Mouse (Mus musculus): ENCODE data around the gene Prkra.
A peak's percentile ranks its signal among the peaks of the same experiment; 100 is the strongest.

Gene Prkra

DNA sequence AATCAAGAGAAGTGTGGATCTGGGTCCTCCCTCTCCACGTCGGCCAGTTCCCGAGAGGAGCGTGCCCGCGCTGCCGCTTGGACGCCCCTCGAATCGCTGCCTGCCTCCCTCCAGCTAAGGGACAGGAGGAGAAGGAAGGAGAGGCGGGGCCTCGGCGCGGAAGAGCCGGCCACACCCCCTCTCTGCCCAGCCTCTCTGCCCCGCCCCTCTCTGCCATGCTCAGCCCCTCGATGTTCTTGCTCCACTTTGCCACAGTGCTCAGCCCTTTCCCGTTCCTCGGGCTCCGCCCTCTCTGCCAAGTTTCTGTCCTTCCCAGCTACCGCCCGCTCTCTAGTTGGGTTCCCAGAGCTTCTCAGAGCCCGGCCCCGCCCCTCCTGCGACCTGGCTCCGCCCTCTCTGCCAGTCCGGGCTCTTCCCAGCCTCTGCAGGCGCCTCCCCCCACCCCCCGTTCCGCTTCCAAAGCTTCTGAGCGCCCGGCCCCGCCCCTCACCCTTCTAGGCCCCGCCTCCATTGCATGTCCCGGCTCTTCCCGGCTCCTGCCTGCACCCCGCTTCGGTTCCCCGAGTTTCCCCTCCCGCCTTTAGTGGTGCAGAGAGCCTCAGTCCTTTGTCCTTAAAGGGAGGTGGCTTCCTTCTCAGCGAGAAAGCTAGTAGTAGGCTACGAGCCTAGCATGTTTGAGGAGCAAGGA lies at the start of gene Prkra, which contains the start of gene Pjvk:
Gene Prkra, minus strand, starts transcription at position 133 of the 688 bp plus-strand sequence.
Gene Pjvk, plus strand, starts transcription at position 594 of the 688 bp plus-strand sequence.
- 0 out of 2 replicates have a peak, but pooled peaks have one; percentile 3 for TF ChIP-seq GATA4 (IDR thresholded peaks at IDR 0.05; ENCODE audit: insufficient replicate concordance, low read length)

DNA sequence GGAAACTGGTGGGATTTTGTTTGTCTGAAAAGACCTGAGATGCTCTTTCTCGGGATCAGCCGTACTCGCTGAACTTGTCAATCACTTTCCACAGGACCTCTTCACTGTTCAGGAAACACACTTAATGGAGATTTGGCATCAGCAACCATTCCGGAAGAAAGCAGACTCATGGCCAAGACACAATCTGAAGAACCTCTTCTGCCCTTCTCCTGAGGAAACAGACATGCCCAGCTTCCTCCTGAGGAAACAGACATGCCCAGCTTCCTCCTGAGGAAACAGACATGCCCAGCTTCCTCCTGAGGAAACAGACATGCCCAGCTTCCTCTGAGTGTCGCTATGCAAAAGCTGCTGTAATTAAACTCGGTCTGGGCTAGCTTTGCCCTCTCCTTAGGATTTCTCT lies 47.5 kb upstream of the Prkra start:
- TF ChIP-seq GATA4 (IDR thresholded peaks at IDR 0.05; ENCODE audit: insufficient replicate concordance, low read length): peak; percentile 52; the same call in 1 of the 2 replicates

DNA sequence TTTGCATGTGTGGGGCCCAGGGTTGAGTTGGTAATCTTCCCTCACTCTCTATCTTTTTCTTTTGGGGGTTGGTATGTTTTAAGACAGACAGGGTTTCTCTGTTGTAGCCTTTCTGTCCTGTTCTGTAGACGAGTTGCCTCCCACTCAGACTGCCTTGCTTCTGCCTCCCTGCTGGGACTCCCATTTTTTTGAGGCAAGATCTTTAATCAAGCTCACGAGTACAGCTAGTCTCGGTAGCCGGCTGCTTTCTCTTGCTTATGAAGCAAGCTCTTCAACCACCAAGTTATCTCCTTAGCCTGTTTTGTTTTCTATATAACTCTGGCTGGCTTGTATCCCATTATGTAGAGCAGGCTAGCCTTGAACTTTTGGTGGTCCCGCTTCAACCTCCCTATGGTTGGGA lies 46.0 kb upstream of the Prkra start:
- no peak for TF ChIP-seq GATA4 (IDR thresholded peaks at IDR 0.05; ENCODE audit: insufficient replicate concordance, low read length)

DNA sequence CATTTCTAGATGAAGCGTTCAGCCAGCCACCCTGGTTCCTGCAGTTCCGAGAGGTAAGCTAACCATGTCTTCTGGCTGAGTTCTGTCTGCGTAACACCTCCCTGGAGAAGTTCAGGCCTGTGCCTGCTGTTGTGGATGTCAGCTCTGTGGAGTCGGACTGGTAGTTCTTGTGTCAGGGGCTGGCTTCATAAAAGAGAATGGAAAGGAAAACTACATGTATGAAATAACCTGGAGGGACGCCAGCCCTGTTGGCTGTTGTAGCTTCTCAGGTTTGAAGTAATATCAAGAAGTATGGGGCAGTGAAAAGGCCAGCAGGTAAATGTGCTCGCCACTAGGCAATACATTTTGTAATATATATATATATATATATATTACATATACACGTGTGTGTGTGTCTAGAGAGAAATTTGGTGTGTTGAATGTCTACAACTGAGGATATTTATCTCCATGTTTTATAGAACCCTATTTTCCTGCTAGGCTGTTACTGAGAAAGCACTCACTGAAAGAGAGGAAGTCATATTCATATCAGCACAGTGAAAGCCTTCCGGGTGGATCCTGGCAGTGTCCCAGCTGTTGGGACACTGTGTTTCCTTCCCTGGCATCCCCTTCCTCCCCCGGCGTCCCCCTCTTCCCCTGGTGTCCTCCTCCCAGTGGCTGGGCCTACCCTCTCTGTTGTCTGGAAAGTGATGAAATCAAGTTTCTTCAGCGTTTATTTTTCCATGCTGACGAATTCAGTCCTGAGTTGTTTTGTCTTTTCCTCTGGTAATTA lies 42.8 kb upstream of the Prkra start:
- peak; percentile 86; the same call in 1 of the 2 replicates for TF ChIP-seq GATA4 (IDR thresholded peaks at IDR 0.05; ENCODE audit: insufficient replicate concordance, low read length)

DNA sequence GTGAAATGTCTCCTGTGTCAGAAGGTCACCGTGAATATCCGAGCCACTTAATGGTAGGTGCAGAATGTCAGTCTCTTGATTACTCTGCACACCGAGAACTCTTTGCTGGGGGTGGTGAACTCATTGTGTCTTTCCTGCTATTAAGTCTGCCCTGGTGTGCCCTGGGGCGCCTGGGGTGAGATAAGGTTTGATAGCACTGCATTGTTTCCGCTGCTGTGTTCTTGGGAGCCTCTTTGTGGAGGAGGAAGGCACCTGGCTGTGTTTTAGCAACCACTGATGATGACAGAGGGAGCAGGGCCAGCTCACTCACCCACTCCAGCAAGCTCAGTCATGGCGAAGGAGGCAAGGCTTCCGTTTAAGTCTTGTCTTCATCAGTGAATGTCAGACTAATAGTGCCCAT lies 40.3 kb upstream of the Prkra start:
- no peak for TF ChIP-seq GATA4 (IDR thresholded peaks at IDR 0.05; ENCODE audit: insufficient replicate concordance, low read length)

DNA sequence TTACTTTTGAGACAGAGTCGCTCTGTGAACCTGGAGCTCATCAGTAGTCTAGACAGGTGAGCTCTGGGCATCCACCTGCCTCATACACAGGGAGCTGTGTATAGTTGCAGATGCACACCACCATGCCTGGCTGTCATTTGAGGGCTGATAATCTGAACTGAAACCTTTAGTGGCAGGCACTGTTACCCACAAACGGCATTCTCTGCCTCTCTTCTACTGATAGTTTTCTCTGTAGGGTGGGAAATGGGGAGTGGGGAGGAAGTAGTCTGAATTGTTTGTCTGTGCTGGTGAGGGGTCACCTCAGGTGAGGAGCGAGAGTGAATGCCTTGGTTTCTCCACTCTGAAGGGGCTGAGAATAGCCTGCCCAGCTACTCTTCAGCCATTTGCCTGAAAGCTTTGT lies 39.8 kb upstream of the Prkra start:
- no peak for TF ChIP-seq GATA4 (IDR thresholded peaks at IDR 0.05; ENCODE audit: insufficient replicate concordance, low read length)

DNA sequence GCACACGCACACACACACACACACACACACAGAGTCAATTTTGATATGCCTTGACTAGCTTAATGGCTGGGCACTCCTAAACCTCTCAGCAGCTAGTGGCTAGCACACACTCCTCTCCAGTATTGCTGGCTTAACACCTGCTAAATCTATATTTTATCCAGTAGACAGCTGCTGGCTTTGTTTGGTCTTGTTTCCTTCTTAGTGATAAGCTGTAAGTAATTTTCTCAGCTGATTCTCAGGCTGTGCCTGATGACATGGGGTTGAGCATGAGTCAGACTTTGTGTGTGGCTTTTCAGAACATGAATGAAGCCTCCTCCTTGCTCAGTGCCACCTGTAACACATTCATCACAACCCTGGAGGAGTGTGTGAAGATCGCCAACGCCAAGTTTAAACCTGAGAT lies 39.2 kb upstream of the Prkra start:
- TF ChIP-seq GATA4 (IDR thresholded peaks at IDR 0.05; ENCODE audit: insufficient replicate concordance, low read length): no peak

DNA sequence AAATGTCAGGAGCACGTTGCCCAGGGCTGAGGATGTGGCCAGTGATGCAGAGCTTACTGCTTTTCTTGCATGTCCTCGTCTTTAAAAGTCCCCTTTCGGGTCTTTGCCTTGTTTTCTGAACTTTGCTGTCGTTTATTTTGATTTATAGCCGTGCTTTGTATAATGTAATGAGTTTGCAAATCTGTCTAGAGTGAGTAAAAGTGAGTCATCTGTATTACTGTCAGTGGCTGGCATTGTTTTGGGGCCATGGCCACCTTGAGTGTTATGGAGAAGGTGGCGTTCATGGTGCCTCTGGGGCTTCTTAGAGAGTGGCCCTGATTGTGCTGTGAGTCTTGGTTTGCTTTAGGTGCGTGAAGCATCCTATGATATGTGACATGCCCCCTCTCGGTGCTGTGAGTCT lies 34.5 kb upstream of the Prkra start:
- no peak for TF ChIP-seq GATA4 (IDR thresholded peaks at IDR 0.05; ENCODE audit: insufficient replicate concordance, low read length)

DNA sequence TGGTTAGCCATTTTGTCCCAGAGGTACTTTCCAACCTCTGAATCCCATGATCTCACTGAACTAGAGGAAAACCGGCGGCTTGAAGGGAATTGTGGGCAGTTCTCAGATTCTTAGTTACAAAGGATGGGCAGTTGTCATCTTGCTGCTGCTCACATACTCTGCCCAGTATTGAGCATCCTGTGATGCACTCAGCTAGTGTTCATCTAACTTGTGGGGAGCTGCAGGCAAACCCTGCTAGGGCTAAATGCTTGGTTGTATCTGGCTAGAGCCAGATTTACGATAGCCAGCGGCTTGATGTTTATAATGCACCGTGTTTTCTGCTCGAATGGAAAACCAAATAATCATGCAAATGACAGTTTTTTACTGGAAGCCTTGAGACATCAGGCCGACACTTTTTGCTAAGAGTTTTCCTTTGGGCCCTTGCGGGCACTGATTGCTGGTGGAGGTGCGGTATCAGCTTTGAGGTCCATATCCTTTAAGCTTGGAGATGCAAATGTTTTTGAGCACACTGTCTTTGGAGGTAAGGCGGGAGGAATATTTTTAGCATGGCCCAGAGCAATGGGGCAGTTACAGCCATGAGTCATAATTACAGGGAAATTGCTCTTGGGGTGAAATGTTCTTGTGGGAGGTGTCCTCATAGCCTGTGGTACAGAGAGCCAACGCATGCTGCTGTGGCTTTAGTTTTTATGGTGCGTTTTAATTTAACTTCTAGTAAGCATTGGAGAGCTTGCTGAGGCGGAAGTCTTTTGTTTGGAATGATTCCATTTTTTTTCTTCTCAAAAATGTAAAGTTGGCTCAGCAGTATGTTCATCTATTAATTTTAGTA lies 28.8 kb upstream of the Prkra start:
- TF ChIP-seq GATA4 (IDR thresholded peaks at IDR 0.05; ENCODE audit: insufficient replicate concordance, low read length): no peak

DNA sequence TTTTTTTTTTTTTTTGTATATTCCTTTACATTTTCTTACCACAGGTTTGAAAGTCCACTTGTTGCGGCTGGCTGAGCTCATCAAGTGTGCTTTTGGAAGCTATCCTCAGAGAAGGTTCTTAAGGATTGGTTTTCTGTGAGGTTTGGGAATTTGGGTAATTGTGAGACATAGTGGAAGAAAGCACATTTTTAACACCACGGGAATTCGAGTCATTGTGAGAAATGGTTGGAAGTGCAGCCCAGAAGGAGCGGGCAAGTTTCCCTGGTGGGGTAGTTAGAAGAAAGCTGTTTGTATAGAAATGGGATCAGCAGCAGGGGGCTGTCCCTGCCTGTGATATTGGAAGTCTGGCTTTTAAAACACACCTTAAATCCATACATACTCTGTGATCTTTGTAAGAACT lies 28.1 kb upstream of the Prkra start:
- TF ChIP-seq GATA4 (IDR thresholded peaks at IDR 0.05; ENCODE audit: insufficient replicate concordance, low read length): no peak

DNA sequence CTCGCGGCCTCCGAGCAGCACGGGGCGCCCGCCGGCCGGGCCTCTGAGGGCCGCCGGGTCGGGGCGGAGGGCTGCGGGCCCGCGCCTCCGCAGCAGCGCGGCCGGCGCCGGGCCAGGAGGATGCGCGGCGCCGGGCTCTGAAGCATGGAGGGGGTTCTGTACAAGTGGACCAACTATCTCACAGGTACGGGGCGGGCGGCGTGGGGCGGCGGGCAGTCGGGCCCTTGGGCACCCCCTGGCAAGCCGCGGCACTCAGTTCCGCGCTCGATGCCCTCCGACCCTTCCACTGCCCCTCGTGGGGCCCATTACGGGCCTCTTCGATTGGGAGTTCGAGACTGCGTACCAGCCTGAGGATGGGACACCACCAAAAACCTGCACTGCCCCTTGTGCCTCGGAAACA lies 27.6 kb upstream of the Prkra start:
- no peak for TF ChIP-seq GATA4 (IDR thresholded peaks at IDR 0.05; ENCODE audit: insufficient replicate concordance, low read length)

DNA sequence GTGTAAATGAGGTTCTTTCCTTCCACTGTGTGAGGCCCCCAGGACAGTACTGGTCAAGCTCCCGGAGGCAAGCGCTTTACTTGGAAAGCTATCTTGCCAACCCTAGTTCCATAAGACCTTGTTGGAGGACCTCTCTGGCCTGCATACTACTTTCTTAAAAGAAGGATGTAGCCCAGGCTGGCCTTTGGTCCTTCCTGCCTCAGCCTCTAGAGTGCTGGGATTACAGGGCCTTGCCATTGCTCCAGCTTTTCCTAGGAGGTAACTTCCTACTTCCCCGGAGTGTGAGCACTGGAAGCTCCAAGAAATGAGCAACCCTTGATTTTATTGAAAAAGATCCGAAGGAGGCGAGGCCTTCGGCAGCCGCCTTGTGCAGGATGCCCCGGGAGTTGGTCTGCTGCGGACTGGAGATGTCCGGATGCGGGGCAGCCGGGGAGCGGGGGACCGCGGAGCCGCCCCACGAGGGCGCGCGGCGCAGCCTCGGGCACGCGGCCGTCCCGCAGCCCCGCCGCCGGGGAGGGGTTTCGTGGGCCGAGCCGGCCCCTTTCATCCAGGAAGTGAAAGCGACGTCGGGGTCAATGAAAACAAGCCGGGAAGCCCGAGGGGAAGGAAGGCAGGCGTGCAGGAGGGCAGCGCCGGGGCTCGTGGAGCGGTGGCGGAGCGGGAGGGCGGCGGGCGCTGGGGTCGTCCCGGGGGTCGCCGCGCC lies 27.1 kb upstream of the Prkra start, which contains the start of gene Plekha3:
Gene Plekha3, plus strand, starts transcription at position 557 of the 703 bp plus-strand sequence.
- TF ChIP-seq GATA4 (IDR thresholded peaks at IDR 0.05; ENCODE audit: insufficient replicate concordance, low read length): no peak

DNA sequence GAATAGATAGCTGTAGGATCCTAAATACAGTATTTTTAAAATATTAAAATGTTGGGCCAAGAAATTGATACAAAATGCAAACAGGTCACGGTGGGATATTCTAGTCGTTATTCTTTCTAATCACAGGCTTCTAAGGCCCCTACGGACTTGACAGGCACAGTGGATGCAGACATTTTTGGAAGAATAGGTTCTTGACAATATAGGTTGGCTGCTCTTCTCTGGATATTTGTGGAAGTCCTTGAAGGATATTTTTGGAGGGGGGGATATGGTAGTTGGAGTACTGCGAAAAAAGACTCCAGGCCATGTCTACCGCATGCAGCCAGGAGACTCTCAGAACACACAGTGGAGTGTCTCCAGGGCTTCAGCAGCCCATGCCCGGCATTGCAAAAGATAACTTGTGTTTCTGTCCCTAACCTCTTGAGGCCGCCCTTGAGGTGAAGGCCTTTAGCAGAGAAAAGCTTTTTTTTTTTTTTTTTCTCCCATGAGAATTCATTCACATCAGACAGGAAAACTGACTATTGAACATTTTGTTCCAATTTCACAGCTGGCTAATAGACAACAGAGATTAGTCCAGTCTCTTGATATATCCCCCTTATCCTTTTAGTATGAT lies 25.8 kb upstream of the Prkra start:
- peak; percentile 64; the same call in 1 of the 2 replicates for TF ChIP-seq GATA4 (IDR thresholded peaks at IDR 0.05; ENCODE audit: insufficient replicate concordance, low read length)

DNA sequence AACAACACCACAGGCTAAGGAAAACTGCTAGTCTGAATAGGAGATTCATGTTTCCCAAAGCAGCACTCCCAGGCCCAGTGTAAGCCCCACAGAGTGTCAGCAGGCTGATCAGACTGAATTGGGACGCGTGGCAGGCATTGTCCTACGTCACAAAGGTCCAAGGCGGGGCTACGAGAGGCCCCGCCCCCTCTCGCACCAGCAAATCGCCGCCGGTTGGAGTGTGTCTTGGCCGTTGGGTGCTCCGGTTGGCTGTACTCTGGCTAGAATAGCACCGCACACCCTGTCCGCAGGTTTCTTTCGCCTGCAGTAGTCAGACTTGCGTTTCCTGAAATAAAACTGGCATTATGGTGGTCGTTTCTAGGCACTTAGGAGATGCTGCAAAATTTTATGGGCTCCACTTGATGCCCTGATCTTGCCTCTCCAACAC lies 25.2 kb upstream of the Prkra start, which contains the start of gene Fkbp7:
Gene Fkbp7, minus strand, starts transcription at position 151 of the 427 bp plus-strand sequence.
- no peak for TF ChIP-seq GATA4 (IDR thresholded peaks at IDR 0.05; ENCODE audit: insufficient replicate concordance, low read length)
